Mouse (Mus musculus) layer of hippocampus, adult 9-10 months (tissue): ENCODE data around the gene Vps37b.

Experiments used
- DNase-seq: peaks from one replicate; pipeline ENCODE4 v3.0.0; 2022; ENCODE audit warnings: low spot score

The Vps37b gene

DNA sequence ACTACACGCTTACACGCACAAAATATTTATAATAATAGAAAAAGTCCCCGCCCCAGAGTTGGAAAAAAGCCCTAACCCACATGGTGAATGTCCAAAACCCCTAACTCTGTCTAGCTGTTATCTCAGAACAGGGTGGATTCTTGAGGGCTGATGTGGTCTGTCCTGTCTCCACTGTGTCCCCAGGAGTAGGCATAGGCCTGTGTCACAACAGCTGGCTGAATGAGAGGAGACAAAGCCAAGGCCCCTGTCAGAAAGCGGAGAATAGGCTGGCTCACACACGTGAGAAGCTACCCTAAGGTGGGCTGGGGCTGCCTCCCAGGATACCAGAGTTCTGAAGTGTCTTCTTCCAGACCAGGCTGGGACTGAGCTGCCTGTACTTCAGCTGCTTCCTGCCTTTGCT is 53.9 kb downstream of the Vps37b start:
- DNase-seq: no peak

DNA sequence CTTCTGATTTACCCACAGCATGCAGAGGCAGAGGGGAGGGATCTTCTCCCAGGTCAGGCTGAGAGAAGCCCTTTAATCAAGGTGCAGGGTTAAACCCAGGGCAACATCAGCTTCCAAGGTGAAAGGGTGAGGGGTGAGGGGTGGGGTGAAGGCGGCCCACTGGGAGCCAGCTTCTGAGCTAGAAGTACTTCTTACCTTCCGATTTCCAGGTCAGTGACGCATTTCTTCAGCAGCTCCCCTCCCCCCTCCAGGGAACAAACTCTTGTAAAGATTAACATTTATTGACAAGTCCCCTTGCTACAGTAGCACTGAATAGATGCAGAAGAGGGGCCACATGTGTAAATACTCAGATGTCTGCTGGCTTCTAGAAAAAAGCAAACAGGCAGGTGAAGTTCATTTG is 54.8 kb downstream of the Vps37b start:
- DNase-seq: no peak

DNA sequence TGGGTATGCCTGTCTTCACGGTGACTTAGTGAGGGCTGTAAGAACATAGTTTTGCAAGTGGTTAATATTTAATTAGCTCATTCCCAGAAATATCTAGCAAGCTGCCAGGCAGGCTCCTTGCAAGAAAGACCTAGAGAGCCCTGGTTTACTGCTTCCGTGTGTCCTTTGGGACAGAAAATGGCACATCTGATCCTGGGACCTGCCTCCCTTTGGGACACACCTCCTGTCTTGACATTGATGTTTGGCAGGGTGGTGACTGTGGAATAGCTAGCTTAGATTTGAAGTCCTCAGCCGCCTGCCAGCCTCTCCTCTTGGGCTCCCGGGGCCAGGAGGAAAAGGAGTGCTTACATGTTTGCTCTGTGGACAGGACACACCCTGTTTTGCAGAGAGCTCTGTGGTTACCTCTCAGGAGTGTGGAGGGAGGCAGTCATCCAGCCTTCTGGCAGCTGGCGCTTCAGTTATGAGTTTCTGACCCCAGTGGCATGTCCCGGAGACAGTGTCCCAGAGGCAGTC is 56.3 kb downstream of the Vps37b start:
- DNase-seq: no peak

DNA sequence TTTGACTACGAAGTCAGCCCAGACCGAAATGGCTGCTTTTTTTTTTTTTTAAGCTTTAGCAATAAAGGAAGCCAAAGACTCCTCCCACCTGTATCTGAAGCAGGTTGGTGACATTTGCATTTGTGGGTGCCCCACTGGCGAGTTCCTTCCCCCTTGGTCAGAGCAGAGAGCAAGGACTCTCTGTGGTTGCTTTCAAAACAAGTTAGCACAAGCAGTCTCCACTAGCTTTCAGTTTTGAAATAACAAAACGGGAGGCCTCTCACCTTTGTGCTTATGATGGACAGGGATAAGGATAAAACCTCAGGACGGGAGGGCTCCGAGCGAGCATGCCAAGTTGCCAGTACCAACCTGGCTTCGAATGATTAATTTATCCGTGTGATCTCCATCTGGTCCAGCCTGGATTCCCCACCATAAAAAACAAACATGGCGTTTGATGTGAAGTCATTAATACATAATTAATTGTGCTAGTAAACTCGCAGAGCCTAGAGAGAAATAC is 57.4 kb downstream of the Vps37b start:
- no peak for DNase-seq

DNA sequence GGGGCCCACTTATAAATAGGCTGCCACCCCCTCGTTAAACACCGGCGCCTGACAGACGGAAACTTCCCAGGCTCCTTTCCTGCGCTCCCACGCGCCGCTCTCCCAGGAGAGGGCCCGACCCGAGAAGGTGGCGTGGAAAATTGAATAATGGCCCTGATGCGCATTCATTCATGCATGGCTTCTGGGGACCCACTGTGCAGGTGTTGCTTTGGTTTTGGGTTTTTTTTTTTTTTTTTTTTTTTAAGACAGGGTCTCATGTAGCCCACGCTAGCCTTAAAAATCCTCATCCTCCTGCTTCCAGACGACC is 57.9 kb downstream of the Vps37b start:
- no peak for DNase-seq

DNA sequence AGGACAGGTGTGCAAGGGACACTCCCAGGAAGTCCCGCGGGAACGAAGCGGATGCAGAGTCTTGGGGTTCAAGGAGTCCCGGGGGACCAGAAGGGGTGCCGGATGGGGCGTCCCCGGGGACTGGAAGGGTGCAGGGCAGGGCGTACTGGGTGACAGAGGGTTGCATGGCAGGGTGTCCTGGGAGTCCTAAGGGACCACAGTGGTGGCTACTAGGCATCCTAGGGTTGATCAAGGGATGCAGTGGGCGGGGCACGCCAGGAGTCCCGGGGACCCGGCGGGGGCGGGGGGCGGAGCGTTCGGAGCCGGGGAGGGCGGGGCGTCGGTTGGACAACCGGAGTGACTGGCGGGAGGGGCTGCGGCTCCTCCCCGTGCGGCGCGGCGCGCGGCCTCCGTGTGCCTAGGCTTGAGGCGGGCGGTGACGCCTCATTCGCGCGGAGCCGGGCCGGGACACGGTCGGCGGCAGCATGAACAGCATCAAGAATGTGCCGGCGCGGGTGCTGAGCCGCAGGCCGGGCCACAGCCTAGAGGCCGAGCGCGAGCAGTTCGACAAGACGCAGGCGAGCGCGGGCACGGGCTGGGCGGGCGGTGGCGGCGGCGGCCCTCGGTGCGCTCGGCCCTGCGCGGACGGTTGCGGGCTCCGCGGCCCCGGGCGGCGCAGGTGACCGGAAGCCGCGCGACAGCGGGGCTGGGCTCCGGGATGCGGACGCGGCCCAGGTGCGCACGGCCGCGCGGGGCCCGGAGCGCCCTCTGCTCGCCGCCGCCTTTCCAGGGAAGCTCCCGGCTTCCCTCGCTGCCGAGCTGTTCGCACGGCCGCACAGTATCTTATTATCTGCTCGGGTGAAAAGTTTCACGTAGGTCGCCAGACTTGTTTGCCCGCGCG is 58.5 kb downstream of the Vps37b start, which contains the start of gene Hip1r:
Gene Hip1r, plus strand, starts transcription at position 330 of the 880 bp plus-strand sequence.
- DNase-seq: no peak

DNA sequence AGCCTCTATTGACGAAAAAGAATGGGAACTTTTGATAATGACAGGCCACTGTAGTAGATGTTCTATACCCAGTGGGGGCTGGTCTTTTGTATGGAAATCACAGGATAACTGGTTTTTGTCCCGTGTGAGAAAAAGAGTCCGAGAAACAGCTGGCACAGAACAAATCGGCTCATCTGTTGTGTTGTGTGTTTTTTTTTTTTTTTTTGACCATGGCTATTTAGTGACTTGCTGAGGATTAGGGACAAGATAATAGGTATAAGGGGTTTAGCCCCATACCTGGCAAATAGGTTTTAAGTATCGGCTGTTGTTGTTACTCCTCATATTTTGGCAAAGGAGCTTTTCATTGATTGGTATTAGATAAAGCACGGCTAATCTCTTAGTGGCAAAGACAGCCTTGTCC is 59.6 kb downstream of the Vps37b start:
- DNase-seq: no peak

DNA sequence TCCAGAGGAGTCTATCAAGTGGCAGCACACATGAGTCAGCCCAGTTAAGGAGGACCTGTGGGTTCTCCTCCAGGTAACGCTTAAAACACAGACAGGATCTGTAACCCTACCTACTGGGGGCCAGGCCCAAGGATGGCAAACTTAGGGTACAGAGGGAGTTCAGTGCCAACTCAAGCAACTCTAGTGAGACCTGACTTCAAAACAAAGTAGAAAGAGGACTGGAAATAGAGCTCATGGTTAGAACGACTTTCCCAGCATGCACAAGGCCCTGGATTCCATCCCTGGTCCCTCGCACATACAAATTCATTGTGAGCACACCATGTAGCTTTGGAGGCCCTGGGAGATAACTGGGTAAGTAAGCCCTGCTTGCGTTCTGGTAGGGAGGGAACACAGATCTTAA is 61.5 kb downstream of the Vps37b start:
- DNase-seq: no peak

DNA sequence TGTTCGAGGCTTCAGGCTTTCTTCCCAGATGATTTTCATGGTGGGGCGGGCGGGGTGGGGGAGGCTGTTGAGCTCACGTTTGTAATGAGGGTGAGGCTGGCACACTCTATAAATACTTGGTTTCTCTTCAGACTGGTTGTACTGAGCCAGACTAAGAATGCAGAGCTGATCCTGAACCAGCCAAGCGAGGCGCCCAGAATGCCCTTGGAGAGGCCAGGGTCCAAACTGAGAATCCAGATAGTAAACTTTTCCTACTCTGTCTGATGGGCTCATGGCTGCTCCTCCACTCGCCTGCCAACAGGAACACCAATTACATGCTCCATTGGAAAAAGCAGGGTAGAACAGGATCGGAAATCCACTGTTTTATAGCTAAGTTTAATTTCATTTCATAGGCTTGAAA is 62.9 kb downstream of the Vps37b start:
- DNase-seq: no peak

DNA sequence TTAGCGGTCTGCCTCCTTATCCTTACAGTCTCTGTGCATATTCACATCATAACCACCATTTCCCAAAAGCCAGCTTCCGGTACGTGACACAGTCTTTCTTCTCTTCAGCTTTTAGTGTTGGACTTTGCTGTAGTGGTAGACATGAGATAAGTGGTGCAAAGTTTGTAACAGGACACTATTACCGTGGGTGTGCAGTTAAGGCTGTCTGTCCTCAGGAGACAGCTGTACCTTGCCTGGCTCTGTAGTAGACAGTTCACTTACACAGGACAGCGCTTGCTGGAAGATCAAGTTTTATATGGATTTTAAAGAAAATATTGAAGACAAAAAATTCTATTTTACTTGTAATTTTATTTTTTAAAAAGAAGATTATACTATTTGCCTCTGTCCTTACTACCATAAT is 63.6 kb downstream of the Vps37b start:
- no peak for DNase-seq

DNA sequence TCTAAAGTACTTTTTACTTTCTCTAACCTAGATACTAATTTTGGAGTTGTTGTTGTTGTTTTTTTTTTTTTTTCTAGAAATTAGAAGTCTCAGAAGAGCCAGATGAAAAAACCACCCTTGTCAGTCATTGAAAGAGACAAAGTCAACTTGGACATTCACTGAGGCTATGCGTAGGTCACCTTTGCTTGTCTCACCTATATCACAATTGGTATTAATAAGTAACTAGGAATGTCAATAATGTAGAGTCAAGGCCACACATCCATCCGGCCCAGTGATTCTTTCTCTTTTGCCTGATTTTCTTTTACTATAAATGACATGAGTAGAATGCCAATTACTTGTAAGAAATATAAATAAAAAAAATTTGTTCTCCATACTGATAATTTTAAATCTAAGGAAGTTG is 65.3 kb downstream of the Vps37b start:
- DNase-seq: no peak

DNA sequence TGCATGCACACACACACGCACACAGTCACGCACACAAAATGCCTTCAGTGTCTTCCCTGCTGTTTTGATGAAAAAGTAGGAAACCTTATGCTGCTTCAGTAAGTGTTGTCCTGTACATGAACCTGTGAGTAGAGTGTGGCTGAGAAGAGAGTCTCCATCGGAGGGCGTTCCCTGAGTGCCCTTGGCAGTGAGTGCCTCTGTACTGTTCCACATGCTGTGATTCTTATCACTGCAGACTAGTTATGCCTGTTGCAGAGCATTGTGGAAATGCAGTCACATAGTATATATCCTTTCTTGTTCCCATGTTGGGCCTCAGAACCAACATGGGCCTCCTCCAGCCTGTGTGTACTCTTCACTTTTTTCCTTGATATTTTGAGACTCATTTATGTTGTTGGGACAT is 67.9 kb downstream of the Vps37b start:
- no peak for DNase-seq

DNA sequence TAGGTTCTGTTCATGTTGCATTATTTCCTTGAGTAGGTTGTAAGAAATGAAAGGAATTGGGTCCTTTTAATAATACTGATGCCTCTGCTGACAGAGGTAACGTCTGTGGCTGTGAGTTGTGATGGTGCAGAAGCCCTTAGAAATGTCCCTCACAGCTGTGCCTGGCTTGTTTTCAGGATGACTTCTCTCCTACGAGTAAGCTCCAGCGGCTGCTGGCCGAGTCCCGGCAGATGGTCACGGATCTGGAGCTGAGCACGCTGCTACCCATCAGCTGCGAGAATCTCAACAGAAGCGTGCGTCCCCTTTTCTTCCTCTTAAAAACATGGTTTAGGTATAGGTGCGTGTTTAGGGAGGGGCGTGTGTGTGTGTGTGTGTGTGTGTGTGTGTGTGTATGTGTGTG is 71.0 kb downstream of the Vps37b start:
- no peak for DNase-seq

DNA sequence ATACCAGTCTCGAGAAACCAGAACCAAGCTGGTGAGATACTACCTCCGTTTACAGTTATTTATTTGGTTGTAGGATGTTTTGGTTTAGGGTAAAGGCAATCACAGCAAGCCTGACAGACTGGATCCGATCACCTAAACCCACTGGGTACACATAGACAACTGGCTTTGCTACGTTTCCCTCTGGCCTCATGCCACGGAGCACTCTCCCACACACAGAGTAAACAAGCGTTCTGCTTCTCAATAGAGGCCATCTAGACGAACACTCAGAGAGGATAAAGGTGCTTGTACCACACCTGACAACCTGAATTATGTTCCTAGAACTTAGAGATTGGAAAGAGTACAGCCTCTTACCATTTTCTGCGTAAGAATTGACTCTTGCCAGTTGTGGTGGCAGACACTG is 71.9 kb downstream of the Vps37b start:
- no peak for DNase-seq

DNA sequence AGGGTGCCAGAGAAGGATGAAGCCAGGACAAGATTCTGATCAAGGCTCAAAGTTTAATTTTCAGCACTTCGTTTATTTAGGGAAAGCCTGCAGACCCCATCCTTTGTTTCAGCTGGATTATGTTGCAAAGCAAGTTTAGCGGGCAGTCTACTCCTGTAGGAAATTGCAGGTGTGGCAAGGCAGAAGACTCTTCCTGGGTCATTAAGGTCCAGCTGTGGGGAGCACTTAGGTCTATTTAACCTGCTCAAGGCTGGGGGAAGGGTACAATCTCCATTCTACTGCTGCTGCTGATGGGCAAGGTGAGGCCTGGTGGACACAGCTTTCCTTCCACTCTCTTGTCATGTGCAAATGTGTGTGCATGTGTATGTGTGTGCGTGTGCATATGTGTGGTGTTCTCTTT is 73.1 kb downstream of the Vps37b start:
- no peak for DNase-seq

DNA sequence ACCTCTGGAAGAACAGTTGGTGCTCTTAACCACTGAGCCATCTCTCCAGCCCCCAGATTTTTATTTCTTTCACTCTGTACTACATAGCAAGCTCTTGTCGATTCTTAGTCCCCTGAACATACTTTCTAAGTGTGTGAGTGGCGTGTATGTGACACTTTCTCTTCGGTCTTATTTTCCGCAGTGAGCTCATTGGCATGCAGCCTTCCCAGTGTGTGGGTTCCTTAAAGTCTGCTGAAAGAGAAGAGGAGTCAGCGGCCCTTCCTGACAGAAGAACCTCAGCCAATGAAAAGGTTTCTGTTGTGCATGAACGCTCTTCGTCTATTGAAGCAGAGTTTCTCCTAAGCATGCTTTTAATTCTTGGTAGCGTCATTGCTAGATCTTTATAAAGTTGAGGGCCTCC is 74.9 kb downstream of the Vps37b start:
- DNase-seq: no peak
